Mouse (Mus musculus): ENCODE results near the gene Nav2. TPM values are rescaled to one million over a fixed set of nuclear protein-coding genes. Genes with fewer than 3 reads are reported as not detected.

Nav2 gene
- polyA plus RNA-seq, 1 experiment from 2014 or later, result 18.2 TPM

DNA sequence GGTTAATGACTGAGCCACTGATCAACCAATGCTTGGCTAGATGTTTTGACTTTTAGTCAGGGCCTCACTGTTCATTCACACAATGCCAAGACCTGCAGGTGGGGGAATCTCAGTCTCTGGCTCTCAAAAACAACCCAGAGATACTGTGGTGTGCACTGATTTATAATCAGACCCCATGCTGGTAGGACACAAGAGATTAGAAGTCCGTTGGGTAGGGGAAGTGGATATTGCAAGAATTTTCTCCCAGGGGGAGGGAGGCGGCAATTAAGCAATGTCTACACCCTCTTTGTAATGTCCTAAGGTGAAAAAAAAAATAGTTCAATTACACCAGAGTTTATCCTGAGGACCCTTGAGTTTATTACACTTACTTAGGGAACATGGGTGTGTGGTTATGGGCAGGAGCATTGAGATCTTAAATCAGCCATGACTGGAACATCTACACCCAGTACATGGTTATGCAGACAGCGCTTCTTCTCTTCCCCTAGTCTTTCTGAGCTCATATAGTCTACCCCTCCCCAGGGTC is 332.8 kb downstream of the Nav2 start:
- Histone ChIP-seq H3K9me3 (replicated peaks; ENCODE audit: control insufficient read depth, low read length) (no peaks in the 10 kb centered on the region), H3K27me3 (ENCODE audit: control insufficient read depth, insufficient read depth, low read length) (no peaks in the 10 kb centered on the region), H3K9ac (ENCODE audit: low read length) (no peak overlapping the region), H3K4me2 (ENCODE audit: low read depth, low read length) (no peak overlapping the region), H3K36me3 (ENCODE audit: control insufficient read depth, insufficient read depth, low read length) (no peaks in the 10 kb centered on the region), H3K4me1 (ENCODE audit: control insufficient read depth, insufficient read depth, low read length) (peaks cover 12% of the 10 kb centered on the region; the same call in 1 of the 2 replicates), H3K4me3 (replicated peaks; ENCODE audit: low read length) (no peak overlapping the region), H3K27ac (ENCODE audit: low read length) (peak overlapping the region; percentile 39)
- 77% methylated on average over 3 of the region's 3 CpGs for WGBS
- no peak for ATAC-seq (ENCODE audit: insufficient read depth, low FRiP score)

DNA sequence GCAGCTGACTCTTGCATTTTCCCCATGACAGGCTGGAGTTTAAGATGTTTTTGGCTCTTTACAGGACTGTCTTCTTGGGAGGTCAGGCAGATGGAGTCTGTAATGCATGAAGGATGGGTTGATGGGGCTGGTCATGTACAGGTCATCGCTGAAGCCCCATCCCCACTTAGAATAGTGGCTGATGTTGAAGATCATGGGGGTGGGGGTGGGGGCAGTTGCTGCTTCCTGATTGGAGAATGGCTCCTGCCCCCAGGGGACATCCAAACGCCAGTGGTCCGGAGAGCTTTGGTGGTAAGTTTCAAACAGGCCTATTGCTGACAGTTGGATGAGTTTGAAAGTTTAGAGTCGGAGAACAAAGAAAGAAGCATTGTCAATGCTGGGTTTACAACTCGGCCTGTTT is 333.7 kb downstream of the Nav2 start:
- Histone ChIP-seq H3K9ac (ENCODE audit: low read length) (no peak overlapping the region), H3K4me2 (ENCODE audit: low read depth, low read length) (no peak overlapping the region), H3K4me3 (replicated peaks; ENCODE audit: low read length) (no peak overlapping the region), H3K4me1 (ENCODE audit: control insufficient read depth, insufficient read depth, low read length) (peaks cover 20% of the 10 kb centered on the region), H3K9me3 (replicated peaks; ENCODE audit: control insufficient read depth, low read length) (no peaks in the 10 kb centered on the region), H3K27ac (ENCODE audit: low read length) (peak overlapping the region; percentile 39; the same call in 1 of the 2 replicates), H3K27me3 (ENCODE audit: control insufficient read depth, insufficient read depth, low read length) (peaks cover 4% of the 10 kb centered on the region; the same call in 1 of the 2 replicates), H3K36me3 (ENCODE audit: control insufficient read depth, insufficient read depth, low read length) (no peaks in the 10 kb centered on the region)
- no peak for ATAC-seq (ENCODE audit: insufficient read depth, low FRiP score)
- 35% methylated on average over 5 of the region's 5 CpGs for WGBS

DNA sequence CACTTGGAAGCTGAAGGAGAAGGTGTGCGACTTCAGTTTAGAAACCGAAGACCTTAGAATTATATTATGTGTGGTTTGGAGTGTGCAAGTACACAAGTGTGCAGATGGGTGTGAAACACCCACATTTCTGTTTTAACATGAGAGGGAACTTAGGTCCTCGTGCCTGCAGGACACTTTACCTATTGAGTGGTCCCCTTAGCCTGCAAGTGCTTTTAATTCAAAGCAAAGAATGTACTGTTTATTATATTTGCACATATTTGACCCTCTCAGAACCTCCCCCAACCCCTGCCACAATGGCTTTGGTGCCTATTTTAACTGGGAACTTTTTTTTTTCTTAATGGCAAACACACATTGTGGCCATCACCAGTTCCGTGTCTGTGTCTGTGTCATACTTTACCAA is 334.6 kb downstream of the Nav2 start:
- no peak overlapping the region for H3K4me2 ChIP-seq (ENCODE audit: low read depth, low read length)
- peaks cover 7% of the 10 kb centered on the region; the same call in 1 of the 2 replicates for H3K27me3 ChIP-seq (ENCODE audit: control insufficient read depth, insufficient read depth, low read length)
- no peak overlapping the region for H3K4me3 ChIP-seq (replicated peaks; ENCODE audit: low read length)
- H3K9ac ChIP-seq (ENCODE audit: low read length), result no peak overlapping the region
- H3K9me3 ChIP-seq (replicated peaks; ENCODE audit: control insufficient read depth, low read length), result no peaks in the 10 kb centered on the region
- no peak for ATAC-seq (ENCODE audit: insufficient read depth, low FRiP score)
- H3K27ac ChIP-seq (ENCODE audit: low read length), result no peak overlapping the region; the same call in 1 of the 2 replicates
- peaks cover 27% of the 10 kb centered on the region for H3K4me1 ChIP-seq (ENCODE audit: control insufficient read depth, insufficient read depth, low read length)
- 68% methylated on average over 4 of the region's 4 CpGs for WGBS
- no peaks in the 10 kb centered on the region for H3K36me3 ChIP-seq (ENCODE audit: control insufficient read depth, insufficient read depth, low read length)

DNA sequence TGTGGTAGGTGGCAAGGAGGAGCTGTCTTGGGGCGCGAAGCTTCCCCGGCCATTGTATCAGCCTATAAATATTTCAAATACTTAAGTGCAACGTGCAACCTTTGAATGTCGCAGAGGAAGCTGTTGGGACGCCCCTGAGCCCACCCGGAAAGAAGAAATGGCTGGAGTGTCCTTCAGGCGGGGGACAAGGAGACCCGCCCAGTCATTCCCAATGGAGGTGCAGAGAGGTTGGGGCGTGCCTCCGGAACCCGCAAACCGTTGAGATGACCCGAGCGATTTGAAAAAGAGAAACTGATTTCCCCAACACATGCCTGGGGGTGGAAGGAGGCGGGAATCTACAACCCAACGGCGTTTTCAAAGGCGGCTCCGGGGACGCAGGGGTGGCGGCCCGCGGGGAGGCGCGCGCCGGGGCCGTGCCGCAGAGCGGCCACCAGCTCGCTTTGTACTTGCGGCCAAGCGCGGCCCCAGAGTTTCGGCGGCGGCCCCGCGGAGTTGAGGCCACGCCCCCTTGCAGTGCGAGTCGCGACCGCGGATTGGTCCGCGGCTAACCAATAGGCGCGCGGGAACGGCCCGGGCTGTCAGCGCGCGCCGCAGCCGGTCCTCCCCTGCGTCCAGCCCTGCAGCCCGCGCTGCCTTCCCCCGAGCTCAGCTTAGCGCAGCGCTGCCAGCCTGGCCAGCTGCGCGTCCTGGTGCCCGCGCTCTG is 337.2 kb downstream of the Nav2 start:
- Histone ChIP-seq H3K27ac (ENCODE audit: low read length) (peak overlapping the region; percentile 30), H3K9ac (ENCODE audit: low read length) (peak overlapping the region; percentile 79), H3K4me1 (ENCODE audit: control insufficient read depth, insufficient read depth, low read length) (peaks cover 47% of the 10 kb centered on the region), H3K36me3 (ENCODE audit: control insufficient read depth, insufficient read depth, low read length) (no peaks in the 10 kb centered on the region), H3K4me3 (replicated peaks; ENCODE audit: low read length) (peak overlapping the region; percentile 51), H3K9me3 (replicated peaks; ENCODE audit: control insufficient read depth, low read length) (no peaks in the 10 kb centered on the region), H3K4me2 (ENCODE audit: low read depth, low read length) (peak overlapping the region; percentile 99), H3K27me3 (ENCODE audit: control insufficient read depth, insufficient read depth, low read length) (peaks cover 7% of the 10 kb centered on the region; the same call in 1 of the 2 replicates)
- ATAC-seq (ENCODE audit: insufficient read depth, low FRiP score), result peak; percentile 95
- WGBS, result under 1% methylated on average over 67 of the region's 68 CpGs

DNA sequence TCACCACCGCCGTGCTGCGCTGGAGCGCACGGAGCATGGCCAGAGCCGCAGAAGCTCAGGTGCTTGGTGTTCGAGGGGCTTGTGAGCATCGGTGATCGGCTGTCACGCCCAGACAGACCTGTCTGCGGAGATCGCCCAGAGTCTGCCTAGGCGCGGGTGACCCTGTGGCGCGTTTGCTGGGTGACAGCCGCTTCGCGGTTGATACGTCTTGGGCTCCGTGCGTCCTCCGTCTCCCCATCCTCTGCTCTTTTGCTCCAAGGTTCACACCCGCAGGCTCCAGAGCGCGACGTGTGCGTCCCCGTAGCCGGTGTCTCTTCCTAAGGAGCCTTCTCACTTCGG is 337.7 kb downstream of the Nav2 start:
- Histone ChIP-seq H3K4me3 (replicated peaks; ENCODE audit: low read length) (peak overlapping the region; percentile 51), H3K27me3 (ENCODE audit: control insufficient read depth, insufficient read depth, low read length) (peaks cover 7% of the 10 kb centered on the region; the same call in 1 of the 2 replicates), H3K27ac (ENCODE audit: low read length) (no peak overlapping the region; the same call in none of the 2 replicates), H3K36me3 (ENCODE audit: control insufficient read depth, insufficient read depth, low read length) (no peaks in the 10 kb centered on the region), H3K4me1 (ENCODE audit: control insufficient read depth, insufficient read depth, low read length) (peaks cover 49% of the 10 kb centered on the region), H3K9ac (ENCODE audit: low read length) (peak overlapping the region; percentile 79), H3K9me3 (replicated peaks; ENCODE audit: control insufficient read depth, low read length) (no peaks in the 10 kb centered on the region), H3K4me2 (ENCODE audit: low read depth, low read length) (peak overlapping the region; percentile 99)
- under 1% methylated on average over 31 of the region's 31 CpGs for WGBS
- no peak for ATAC-seq (ENCODE audit: insufficient read depth, low FRiP score)

DNA sequence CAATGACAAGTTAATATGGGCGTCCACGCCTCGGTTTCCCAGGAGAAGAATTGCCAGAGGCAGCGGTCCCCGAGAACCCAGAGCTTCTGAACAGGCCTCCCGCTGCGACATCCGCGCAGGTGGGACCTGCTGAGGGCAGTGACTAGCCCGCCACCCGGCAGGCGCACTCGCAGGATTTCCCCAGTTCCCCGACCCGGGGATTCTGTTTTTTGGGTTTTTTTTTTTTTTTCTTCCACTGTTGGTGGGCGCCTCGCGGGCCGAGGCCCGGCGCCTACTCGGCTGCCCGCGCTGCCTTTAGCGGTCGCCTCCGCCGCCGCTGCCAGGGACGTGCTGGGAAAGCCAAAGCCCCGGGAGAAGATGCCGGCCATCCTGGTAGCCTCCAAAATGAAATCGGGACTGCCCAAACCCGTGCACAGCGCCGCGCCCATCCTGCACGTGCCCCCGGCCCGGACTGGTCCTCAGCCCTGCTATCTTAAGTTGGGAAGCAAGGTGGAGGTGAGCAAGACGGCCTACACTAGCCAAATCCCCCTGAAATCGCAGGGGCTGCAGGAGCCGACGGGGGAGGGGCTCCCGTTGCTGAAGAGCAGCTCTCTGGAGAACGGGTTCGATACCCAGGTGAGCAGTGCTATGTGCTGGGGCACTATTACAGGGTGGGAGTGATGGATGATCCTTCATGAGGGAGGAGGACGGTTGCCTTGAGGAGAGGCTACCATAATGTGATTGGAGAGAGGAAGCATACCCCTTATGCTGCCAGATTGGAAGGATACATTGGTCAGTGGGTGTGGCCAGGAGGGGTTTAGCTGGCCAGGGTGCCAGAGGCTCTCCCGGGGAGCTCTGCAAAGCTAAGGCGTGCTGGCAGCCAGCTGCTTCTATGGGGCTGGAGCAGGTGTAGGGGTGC is 338.3 kb downstream of the Nav2 start:
- Histone ChIP-seq H3K9ac (ENCODE audit: low read length) (peak overlapping the region; percentile 79), H3K9me3 (replicated peaks; ENCODE audit: control insufficient read depth, low read length) (no peaks in the 10 kb centered on the region), H3K27ac (ENCODE audit: low read length) (peak overlapping the region; percentile 65), H3K4me2 (ENCODE audit: low read depth, low read length) (peak overlapping the region; percentile 99), H3K27me3 (ENCODE audit: control insufficient read depth, insufficient read depth, low read length) (peaks cover 7% of the 10 kb centered on the region; the same call in 1 of the 2 replicates), H3K4me1 (ENCODE audit: control insufficient read depth, insufficient read depth, low read length) (peaks cover 48% of the 10 kb centered on the region), H3K36me3 (ENCODE audit: control insufficient read depth, insufficient read depth, low read length) (no peaks in the 10 kb centered on the region), H3K4me3 (replicated peaks; ENCODE audit: low read length) (peak overlapping the region; percentile 51)
- ATAC-seq (ENCODE audit: insufficient read depth, low FRiP score), result no peak
- 2% methylated on average over 50 of the region's 50 CpGs for WGBS

DNA sequence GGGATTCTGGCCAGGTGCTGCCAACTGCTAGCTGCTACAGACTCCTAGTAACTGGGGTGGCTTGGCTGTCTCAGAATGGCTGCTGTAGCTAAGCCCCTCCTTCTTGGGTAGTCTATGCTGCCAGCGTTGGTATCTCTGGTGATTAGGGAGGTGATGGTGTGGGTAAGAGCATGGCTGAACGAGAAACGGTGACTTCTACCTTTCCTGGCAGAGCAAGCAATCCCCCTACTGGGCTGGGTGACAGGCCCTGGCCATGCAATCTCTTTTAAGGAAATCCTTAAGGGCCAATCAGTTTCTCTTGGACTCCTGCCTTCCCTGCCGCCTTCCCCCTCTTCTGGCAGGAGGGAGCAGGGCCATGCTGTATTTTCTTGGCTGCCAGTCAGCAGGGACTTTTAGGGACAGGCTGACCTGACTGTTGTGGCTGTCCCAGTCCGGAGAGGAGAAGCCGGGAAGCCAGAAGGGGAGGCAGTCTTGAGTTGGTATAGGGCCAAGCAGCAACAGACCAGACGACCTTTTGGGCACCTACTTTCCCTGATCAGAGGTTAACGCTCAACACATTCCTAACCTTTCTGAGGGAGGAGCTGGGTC is 339.3 kb downstream of the Nav2 start:
- peak overlapping the region; percentile 65 for H3K27ac ChIP-seq (ENCODE audit: low read length)
- H3K27me3 ChIP-seq (ENCODE audit: control insufficient read depth, insufficient read depth, low read length), result peaks cover 7% of the 10 kb centered on the region; the same call in 1 of the 2 replicates
- peaks cover 44% of the 10 kb centered on the region for H3K4me1 ChIP-seq (ENCODE audit: control insufficient read depth, insufficient read depth, low read length)
- H3K9ac ChIP-seq (ENCODE audit: low read length), result peak overlapping the region; percentile 79
- H3K9me3 ChIP-seq (replicated peaks; ENCODE audit: control insufficient read depth, low read length), result no peaks in the 10 kb centered on the region
- ATAC-seq (ENCODE audit: insufficient read depth, low FRiP score), result peak; percentile 8; the same call in 1 of the 2 replicates
- peak overlapping the region; percentile 51 for H3K4me3 ChIP-seq (replicated peaks; ENCODE audit: low read length)
- H3K4me2 ChIP-seq (ENCODE audit: low read depth, low read length), result peak overlapping the region; percentile 99
- H3K36me3 ChIP-seq (ENCODE audit: control insufficient read depth, insufficient read depth, low read length), result no peaks in the 10 kb centered on the region
- 19% methylated on average over 8 of the region's 8 CpGs for WGBS

DNA sequence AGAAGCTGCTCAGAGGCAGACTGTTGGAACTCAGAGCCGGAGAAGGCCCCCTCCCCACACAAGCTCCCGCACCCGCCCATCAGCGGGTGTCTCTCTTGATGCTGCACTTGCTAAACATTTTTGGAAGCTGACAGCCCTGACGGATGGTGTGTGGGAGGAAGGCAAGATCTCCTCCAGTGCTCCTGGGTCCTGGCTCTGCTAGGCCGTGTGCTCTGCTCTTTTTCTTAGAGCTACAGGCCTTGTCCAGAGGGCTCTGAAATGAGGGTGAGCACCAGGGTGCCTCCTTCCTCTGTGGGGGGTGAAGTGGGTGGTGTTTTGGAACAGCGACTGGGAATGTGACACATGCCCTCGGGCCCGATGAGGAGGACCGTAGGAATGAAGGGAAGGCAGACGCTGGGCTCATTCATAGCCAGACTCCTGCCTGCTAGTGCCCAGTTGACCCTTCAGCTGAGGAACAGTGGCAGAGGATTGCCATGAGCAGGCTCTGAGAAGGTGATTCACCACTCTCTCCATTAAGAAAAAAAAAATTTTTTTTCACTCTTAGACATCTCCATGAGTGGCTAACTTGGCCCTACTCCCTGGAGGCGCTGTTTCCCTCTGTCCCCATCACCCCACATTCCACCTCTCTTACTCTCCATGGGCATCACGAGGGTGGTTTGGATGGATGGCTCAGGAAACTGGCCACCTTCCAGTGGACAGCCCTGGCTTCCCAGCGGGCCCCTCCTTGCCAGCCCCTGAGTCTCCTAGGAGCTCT is 340.0 kb downstream of the Nav2 start:
- no peaks in the 10 kb centered on the region for H3K9me3 ChIP-seq (replicated peaks; ENCODE audit: control insufficient read depth, low read length)
- H3K27ac ChIP-seq (ENCODE audit: low read length), result peak overlapping the region; percentile 65; the same call in 1 of the 2 replicates
- H3K4me3 ChIP-seq (replicated peaks; ENCODE audit: low read length), result peak overlapping the region; percentile 51
- WGBS, result 37% methylated on average over 14 of the region's 14 CpGs
- peak overlapping the region; percentile 99 for H3K4me2 ChIP-seq (ENCODE audit: low read depth, low read length)
- peaks cover 7% of the 10 kb centered on the region; the same call in 1 of the 2 replicates for H3K27me3 ChIP-seq (ENCODE audit: control insufficient read depth, insufficient read depth, low read length)
- no peak for ATAC-seq (ENCODE audit: insufficient read depth, low FRiP score)
- peak overlapping the region; percentile 79 for H3K9ac ChIP-seq (ENCODE audit: low read length)
- H3K4me1 ChIP-seq (ENCODE audit: control insufficient read depth, insufficient read depth, low read length), result peaks cover 44% of the 10 kb centered on the region
- H3K36me3 ChIP-seq (ENCODE audit: control insufficient read depth, insufficient read depth, low read length), result no peaks in the 10 kb centered on the region
